Mouse (Mus musculus) G1E (cell line): Measurements from ENCODE around the gene Nfic. TPM values are rescaled to one million over a fixed set of nuclear protein-coding genes. Genes with fewer than 3 reads are reported as not detected.
"Not testable (repeated sequence)": the region's sequence is repeated elsewhere in the genome, so short reads cannot be mapped to it uniquely, and the experiment has no call there.

Experiments
- ATAC-seq: 2 replicates; pipeline ENCODE4 v1.8.0; 2016; ENCODE audit warnings: mild to moderate bottlenecking; ENCODE audit not compliant: insufficient number of reproducible peaks, poor library complexity, low FRiP score, severe bottlenecking; ENCODE audit errors: extremely low read depth
- DNase-seq: peaks from one replicate; pipeline ENCODE4 v3.0.0; 2012; ENCODE audit warnings: low spot score
- H3K27me3 ChIP-seq: 2 replicates; pipeline ENCODE4 v1.6.1; 2012; ENCODE audit warnings: mild to moderate bottlenecking, low read length, inconsistent platforms; ENCODE audit not compliant: insufficient read depth
- H3K36me3 ChIP-seq: replicated peaks from 2 replicates; pipeline ENCODE3; 2012; ENCODE audit warnings: mild to moderate bottlenecking, inconsistent platforms
- H3K4me1 ChIP-seq: 2 replicates; pipeline ENCODE4 v1.6.1; 2012; ENCODE audit warnings: low read depth, low read length, inconsistent platforms, mixed read lengths; ENCODE audit not compliant: insufficient read depth
- H3K4me3 ChIP-seq: 2 replicates; pipeline ENCODE4 v1.5.1; 2012; ENCODE audit warnings: low read depth, mild to moderate bottlenecking, inconsistent platforms, low read length, moderate library complexity, mixed read lengths
- H3K9me3 ChIP-seq: replicated peaks from 2 replicates; pipeline ENCODE4 v1.6.1; 2012; ENCODE audit warnings: inconsistent platforms
- CTCF ChIP-seq: IDR thresholded peaks from 2 replicates; pipeline ENCODE4 v1.5.1; 2012; ENCODE audit warnings: low read depth, low read length, inconsistent platforms, mixed read lengths
- GATA1 ChIP-seq: IDR thresholded peaks from 2 replicates; pipeline ENCODE4 v1.6.1; 2012; ENCODE audit warnings: borderline replicate concordance, low read length, inconsistent platforms, mixed read lengths
- GATA2 ChIP-seq: IDR thresholded peaks from 2 replicates; pipeline ENCODE4 v1.6.1; 2012; ENCODE audit warnings: low read depth, low read length, inconsistent platforms, borderline replicate concordance
- POLR2AphosphoS5 ChIP-seq: IDR thresholded peaks from 2 replicates; pipeline ENCODE4 v1.6.1; 2012; ENCODE audit warnings: low read depth, low read length, inconsistent platforms; ENCODE audit not compliant: insufficient replicate concordance
- TAL1 ChIP-seq: conservative IDR thresholded peaks from 2 replicates; pipeline ENCODE4 v1.6.1; 2012; ENCODE audit warnings: low read depth, low read length, inconsistent platforms, mixed read lengths
- polyA plus RNA-seq: library from polyadenylated mRNA; stranded (reverse); fragments of >175 nt; gene quantifications from 2 replicates; pipeline ENCODE4 v1.2.3, GENCODE M21; 2012
- total RNA-seq, 2 experiments: library from RNA; stranded (forward) in 1 of 2; stranded (reverse) in 1 of 2; fragments of 200-1000 nt in 1 of 2; fragments of >200 nt in 1 of 2; fragmentation: Nextera tagmentation in 1 of 2; gene quantifications; 2 replicates each; pipeline ENCODE4 v1.2.3; 2014 to 2017

Gene Nfic
- total and polyA plus RNA-seq, 3 experiments = 0.66 to 16.1 (median 9.5) TPM

GRCm38 (mm10) chr10:81450641-81451364 is 4.6 kb downstream of the Nfic start:
- ATAC-seq (no peak), DNase-seq (no peak)
- Histone ChIP-seq H3K36me3 (no peaks in the 10 kb centered on the region), H3K4me1 (peaks cover 13% of the 10 kb centered on the region; the same call in 1 of the 2 replicates), H3K4me3 (no peak overlapping the region), H3K9me3 (no peaks in the 10 kb centered on the region), H3K27me3 (peaks cover 49% of the 10 kb centered on the region)
- TF ChIP-seq GATA2 (no peak), GATA1 (no peak), TAL1 (no peak), CTCF (no peak), POLR2AphosphoS5 (no peak)

GRCm38 (mm10) chr10:81450140-81450539 is 5.3 kb downstream of the Nfic start:
- H3K36me3 ChIP-seq = no peaks in the 10 kb centered on the region
- peaks cover 42% of the 10 kb centered on the region for H3K27me3 ChIP-seq
- peaks cover 8% of the 10 kb centered on the region; the same call in 1 of the 2 replicates for H3K4me1 ChIP-seq
- DNase-seq (no peak), ATAC-seq (peak; percentile 22; the same call in 1 of the 2 replicates)
- no peak overlapping the region for H3K4me3 ChIP-seq
- no peaks in the 10 kb centered on the region for H3K9me3 ChIP-seq
- TF ChIP-seq CTCF (peak; percentile 95), GATA2 (no peak), TAL1 (no peak), POLR2AphosphoS5 (no peak), GATA1 (no peak)

GRCm38 (mm10) chr10:81445516-81445915 is 9.9 kb downstream of the Nfic start:
- ATAC-seq, H3K4me3 ChIP-seq, H3K4me1 ChIP-seq, H3K27me3 ChIP-seq, DNase-seq, H3K9me3 ChIP-seq, H3K36me3 ChIP-seq: not testable (repeated sequence)

- DNase-seq (peak; percentile 1), ATAC-seq (no peak)
- H3K4me3 ChIP-seq = no peak overlapping the region
- no peaks in the 10 kb centered on the region for H3K36me3 ChIP-seq
- peaks cover 7% of the 10 kb centered on the region; the same call in 1 of the 2 replicates for H3K27me3 ChIP-seq
- no peak for TF ChIP-seq TAL1
- H3K4me1 ChIP-seq = no peaks in the 10 kb centered on the region
- no peaks in the 10 kb centered on the region for H3K9me3 ChIP-seq
Measured at GRCm38 (mm10) chr10:81441019-81441418, 14.4 kb downstream of the Nfic start.

GRCm38 (mm10) chr10:81435436-81435835 is 20.0 kb downstream of the Nfic start:
- ATAC-seq (no peak), DNase-seq (no peak)
- Histone ChIP-seq H3K27me3 (peaks cover 43% of the 10 kb centered on the region), H3K9me3 (no peaks in the 10 kb centered on the region), H3K36me3 (no peaks in the 10 kb centered on the region), H3K4me3 (no peak overlapping the region), H3K4me1 (peaks cover 40% of the 10 kb centered on the region)
- TF ChIP-seq POLR2AphosphoS5 (no peak), GATA2 (no peak), TAL1 (no peak), CTCF (no peak), GATA1 (no peak)

GRCm38 (mm10) chr10:81434361-81435263 is 20.8 kb downstream of the Nfic start:
- ATAC-seq = no peak
- Histone ChIP-seq H3K36me3 (no peaks in the 10 kb centered on the region), H3K4me1 (peaks cover 44% of the 10 kb centered on the region), H3K9me3 (no peaks in the 10 kb centered on the region), H3K27me3 (peaks cover 38% of the 10 kb centered on the region), H3K4me3 (no peak overlapping the region)
- no peak for DNase-seq
- TF ChIP-seq GATA1 (no peak), GATA2 (no peak), POLR2AphosphoS5 (no peak), TAL1 (no peak)
